11 mouse cellular contexts compared by ENCODE assay signal in the genomic region with DNA sequence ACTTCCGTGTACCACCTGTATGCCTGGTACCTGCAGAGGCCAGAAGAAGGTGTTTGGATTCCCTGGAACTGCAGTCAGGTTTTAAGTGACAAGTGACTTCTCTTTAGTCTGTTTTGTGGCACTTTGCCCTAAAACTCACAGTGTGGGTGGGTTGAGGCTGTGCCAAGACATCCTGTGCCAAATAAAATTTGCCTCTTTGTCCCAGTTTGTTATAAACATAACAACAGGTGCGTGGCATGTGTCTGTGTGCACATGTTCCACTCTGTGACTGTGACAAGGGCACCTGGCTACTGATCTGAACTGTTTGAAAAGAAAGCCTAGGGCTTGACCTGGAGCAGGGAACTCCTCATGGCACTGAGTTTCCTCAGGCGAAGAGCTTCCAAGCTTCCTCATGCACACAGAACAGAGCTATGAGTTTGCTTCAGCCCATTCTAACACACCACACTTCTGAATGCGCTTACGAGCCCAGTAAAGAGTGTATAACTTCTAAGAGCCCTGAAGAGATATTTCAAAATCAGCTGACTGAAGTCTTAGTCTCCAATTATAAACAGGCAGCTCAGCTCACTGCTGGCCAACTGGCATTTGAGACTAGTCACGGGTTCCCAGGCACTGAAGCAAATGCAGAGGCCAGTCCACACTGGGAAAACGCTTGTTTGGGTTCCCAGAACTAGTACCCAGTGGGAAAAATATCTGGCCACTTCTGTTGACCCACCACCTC. TPM values are rescaled to one million over a fixed set of nuclear protein-coding genes. Genes with fewer than 3 reads are reported as not detected.
DNase-seq lines count a peak whose midpoint lies in the region; ATAC-seq lines count a peak whose summit lies in the region.
"Had no signal": no experiment of that assay in that cellular context is flagged by ENCODE, and none has a peak within 500 bp of the region (broad histone marks: within the 10 kb centered on the region; RNA-seq: fewer than 3 reads in every experiment).

No protein-coding gene starts in this region.

- peak; percentile 4 for DNase-seq in adrenal gland, postnatal 25 days
- DNase-seq in lung, postnatal 14 days: peak; percentile 35
- no peak for DNase-seq in yolk sac, embryonic 10.5 days (ENCODE audit: low spot score)
- no peak for DNase-seq in right cerebral cortex, adult 18-20 months
- DNase-seq in cerebellum, postnatal 14 days: no peak
- DNase-seq: cerebellum, adult 9-10 months had no signal

- no peaks in the 10 kb centered on the region for H3K9me3 ChIP-seq in intestine, embryonic 15.5 days
- no peaks in the 10 kb centered on the region for H3K9me3 ChIP-seq in intestine, embryonic 16.5 days (ENCODE audit: control insufficient read depth, low read length)
- no peaks in the 10 kb centered on the region for H3K9me3 ChIP-seq in heart, embryonic 12.5 days (replicated peaks)
- H3K9me3 ChIP-seq: forebrain, embryonic 12.5 days had no signal

- no peak overlapping the region for H3K4me2 ChIP-seq in intestine, embryonic 15.5 days (replicated peaks)
- H3K4me2 ChIP-seq in intestine, embryonic 16.5 days (ENCODE audit: low read depth, low read length): no peak overlapping the region
- no peak overlapping the region for H3K4me2 ChIP-seq in heart, embryonic 12.5 days
- H3K4me2 ChIP-seq: forebrain, embryonic 12.5 days had no signal

- no peaks in the 10 kb centered on the region for H3K4me1 ChIP-seq in intestine, embryonic 15.5 days (replicated peaks)
- H3K4me1 ChIP-seq in intestine, embryonic 16.5 days (ENCODE audit: control insufficient read depth, insufficient read depth, low read length): no peaks in the 10 kb centered on the region
- peaks cover 15% of the 10 kb centered on the region for H3K4me1 ChIP-seq in heart, embryonic 12.5 days (replicated peaks)
- H3K4me1 ChIP-seq: forebrain, embryonic 12.5 days; megakaryocyte, embryonic 14.5 days had no signal

- no peaks in the 10 kb centered on the region for H3K36me3 ChIP-seq in intestine, embryonic 15.5 days
- H3K36me3 ChIP-seq in intestine, embryonic 16.5 days (ENCODE audit: control insufficient read depth, insufficient read depth, low read length): 0 out of 2 replicates have a peak, but pooled peaks cover 2% of the 10 kb centered on the region
- H3K36me3 ChIP-seq in heart, embryonic 12.5 days: peaks cover 52% of the 10 kb centered on the region
- H3K36me3 ChIP-seq: forebrain, embryonic 12.5 days had no signal

- WGBS in intestine, embryonic 15.5 days: 72% methylated on average over 7 of the region's 7 CpGs
- 68% methylated on average over 7 of the region's 7 CpGs for WGBS in intestine, embryonic 16.5 days
- WGBS in heart, embryonic 12.5 days: 77% methylated on average over 7 of the region's 7 CpGs

- 0 out of 2 replicates have a peak overlapping the region, but pooled peaks have one; percentile 4 for H3K27ac ChIP-seq in intestine, embryonic 15.5 days
- no peak overlapping the region for H3K27ac ChIP-seq in intestine, embryonic 16.5 days (ENCODE audit: low read length)
- H3K27ac ChIP-seq in heart, embryonic 12.5 days (ENCODE audit: poor library complexity, severe bottlenecking): peak overlapping the region; percentile 26
- H3K27ac ChIP-seq: forebrain, embryonic 12.5 days had no signal

- H3K27me3 ChIP-seq in intestine, embryonic 15.5 days (replicated peaks): no peaks in the 10 kb centered on the region
- H3K27me3 ChIP-seq in intestine, embryonic 16.5 days (replicated peaks; ENCODE audit: control insufficient read depth, insufficient read depth, low read length): no peaks in the 10 kb centered on the region
- no peaks in the 10 kb centered on the region for H3K27me3 ChIP-seq in heart, embryonic 12.5 days (replicated peaks)
- H3K27me3 ChIP-seq: forebrain, embryonic 12.5 days; megakaryocyte, embryonic 14.5 days had no signal

- ATAC-seq in intestine, embryonic 15.5 days: 0 out of 2 replicates have a peak, but pooled peaks have one; percentile 25
- no peak for ATAC-seq in intestine, embryonic 16.5 days
- 0 out of 2 replicates have a peak, but pooled peaks have one; percentile 29 for ATAC-seq in heart, embryonic 12.5 days (ENCODE audit: insufficient number of reproducible peaks, low FRiP score)

- no peak overlapping the region for H3K9ac ChIP-seq in intestine, embryonic 15.5 days
- H3K9ac ChIP-seq in intestine, embryonic 16.5 days (ENCODE audit: low read depth, low read length): no peak overlapping the region
- H3K9ac ChIP-seq in heart, embryonic 12.5 days: no peak overlapping the region
- H3K9ac ChIP-seq: forebrain, embryonic 12.5 days had no signal

- H3K4me3 ChIP-seq in intestine, embryonic 15.5 days (replicated peaks): no peak overlapping the region
- no peak overlapping the region for H3K4me3 ChIP-seq in intestine, embryonic 16.5 days (ENCODE audit: low read length)
- H3K4me3 ChIP-seq in heart, embryonic 12.5 days: no peak overlapping the region
- H3K4me3 ChIP-seq: forebrain, embryonic 12.5 days; megakaryocyte, embryonic 14.5 days had no signal

RNA-seq across cellular contexts. Expression of gene Abcc9, which starts 34.3 kb away (rescaled TPM):
- polyA plus RNA-seq in intestine, embryonic 15.5 days (2015; fragmentation: Nextera tagmentation; extraction: Ambion mirVana): 9.6 and 10.0 TPM in 2 replicates
- polyA plus RNA-seq in intestine, embryonic 16.5 days (2015; fragmentation: Nextera tagmentation; extraction: Ambion mirVana): 7.6 and 7.8 TPM in 2 replicates
- 19.4 and 19.9 TPM in 2 replicates for total RNA-seq in adrenal gland, postnatal 25 days (2021)
- 22.7 and 24.3 TPM in 2 replicates for polyA plus RNA-seq in heart, embryonic 12.5 days (2016; fragmentation: Nextera tagmentation; extraction: Ambion mirVana)

Comparison
In these comparisons a context has a peak if more than half of its experiments do, and no peak if none do; other contexts are left out.
1. DNase-seq: peak in adrenal gland, postnatal 25 days (single experiment) and lung, postnatal 14 days (single experiment); none in yolk sac, embryonic 10.5 days (single experiment), right cerebral cortex, adult 18-20 months (single experiment) and cerebellum, postnatal 14 days (0 of 2).